Mouse (Mus musculus) olfactory bulb, adult 2 months (tissue): ENCODE measurements around the gene Atp10b. TPM values are rescaled to one million over a fixed set of nuclear protein-coding genes. Genes with fewer than 3 reads are reported as not detected.
"Not testable (repeated sequence)": the region's sequence is repeated elsewhere in the genome, so short reads cannot be mapped to it uniquely, and the experiment has no call there.

Experiments
- H3K27ac ChIP-seq: fragments of 200-500 bp; 2 replicates; pipeline ENCODE4 v1.5.1; 2012; ENCODE audit warnings: low read depth, low read length; ENCODE audit not compliant: insufficient read depth
- H3K4me1 ChIP-seq: fragments of 200-500 bp; 2 replicates; pipeline ENCODE4 v1.6.1; 2012; ENCODE audit warnings: low read length; ENCODE audit not compliant: control insufficient read depth, insufficient read depth
- H3K4me3 ChIP-seq: fragments of 200-500 bp; 2 replicates; pipeline ENCODE4 v1.5.1; 2012; ENCODE audit warnings: mild to moderate bottlenecking, low read depth, low read length, moderate library complexity; ENCODE audit not compliant: insufficient read depth
- CTCF ChIP-seq: fragments of 200-500 bp; IDR thresholded peaks from 2 replicates; pipeline ENCODE4 v1.5.1; 2012; ENCODE audit warnings: low read depth, mild to moderate bottlenecking, low read length, moderate library complexity; ENCODE audit not compliant: insufficient read depth
- POLR2A ChIP-seq: fragments of 200-500 bp; IDR thresholded peaks from 2 replicates; pipeline ENCODE4 v1.6.1; 2012; ENCODE audit warnings: mild to moderate bottlenecking, low read depth, low read length, moderate library complexity; ENCODE audit not compliant: insufficient read depth
- WGBS: fragments of 180-500 bp; shearing (Covaris S2); methylation state at CpG from one replicate; pipeline ENCODE4 v1.1.7; 2018; 5-methylcytosine and 5-hydroxymethylcytosine counted together
- polyA plus RNA-seq: library from polyadenylated mRNA; stranded (reverse); fragments of >200 nt; gene quantifications from 2 replicates; pipeline ENCODE4 v1.2.4, GENCODE M21; 2012; ENCODE audit warnings: low replicate concordance; ENCODE audit not compliant: missing spikeins, insufficient read depth, insufficient read length

Atp10b gene
- polyA plus RNA-seq: not detected in 2 replicates

- Histone ChIP-seq H3K4me3 (no peak within 1 kb of the TSS), H3K4me1 (no peaks in the 10 kb centered on the region), H3K27ac (no peak within 1 kb of the TSS)
- 92% methylated on average over 1 of the region's 1 CpGs for WGBS
- TF ChIP-seq POLR2A (no peak), CTCF (no peak)
These were observed at the start of gene Atp10b for GRCm38 (mm10) chr11:43149577-43149976. Atp10b (plus strand) TSS chr11:43149877.

GRCm38 (mm10) chr11:43101357-43101756 lies 48.3 kb upstream of the Atp10b start:
- Histone ChIP-seq H3K4me1 (peaks cover 2% of the 10 kb centered on the region; the same call in 1 of the 2 replicates), H3K27ac (no peak overlapping the region), H3K4me3 (no peak overlapping the region)
- WGBS: 67% methylated on average over 1 of the region's 1 CpGs
- TF ChIP-seq POLR2A: no peak
- no peak for TF ChIP-seq CTCF

- WGBS: 87% methylated on average over 4 of the region's 4 CpGs
- Histone ChIP-seq H3K4me3 (no peak overlapping the region), H3K4me1 (no peaks in the 10 kb centered on the region), H3K27ac (no peak overlapping the region)
- TF ChIP-seq POLR2A: no peak
- TF ChIP-seq CTCF: no peak
These were observed 23.7 kb upstream of the Atp10b start for GRCm38 (mm10) chr11:43125908-43126477.

- H3K27ac ChIP-seq, H3K4me3 ChIP-seq, H3K4me1 ChIP-seq: not testable (repeated sequence)
- WGBS: 87% methylated on average over 12 of the region's 12 CpGs
These were observed 23.1 kb upstream of the Atp10b start for GRCm38 (mm10) chr11:43126573-43126972.

GRCm38 (mm10) chr11:43141296-43141695 lies 8.4 kb upstream of the Atp10b start:
- no peak overlapping the region for H3K27ac ChIP-seq
- TF ChIP-seq CTCF: no peak
- no peak for TF ChIP-seq POLR2A
- no peak overlapping the region for H3K4me3 ChIP-seq
- no peaks in the 10 kb centered on the region for H3K4me1 ChIP-seq
- WGBS: 94% methylated on average over 1 of the region's 1 CpGs

GRCm38 (mm10) chr11:43142811-43143210 lies 6.9 kb upstream of the Atp10b start:
- TF ChIP-seq CTCF: no peak
- no peak for TF ChIP-seq POLR2A
- Histone ChIP-seq H3K4me3 (no peak overlapping the region), H3K4me1 (no peaks in the 10 kb centered on the region), H3K27ac (no peak overlapping the region)
- 86% methylated on average over 1 of the region's 1 CpGs for WGBS

GRCm38 (mm10) chr11:43144178-43144577 lies 5.5 kb upstream of the Atp10b start:
- no peak overlapping the region for H3K4me3 ChIP-seq
- WGBS: 89% methylated on average over 1 of the region's 1 CpGs
- no peaks in the 10 kb centered on the region for H3K4me1 ChIP-seq
- TF ChIP-seq CTCF: no peak
- TF ChIP-seq POLR2A: no peak
- no peak overlapping the region for H3K27ac ChIP-seq

- not testable (repeated sequence) for H3K4me1 ChIP-seq, H3K27ac ChIP-seq, H3K4me3 ChIP-seq
- WGBS: 71% methylated on average over 2 of the region's 2 CpGs
These were observed 4.8 kb upstream of the Atp10b start for GRCm38 (mm10) chr11:43144882-43145281.

GRCm38 (mm10) chr11:43147380-43147779 lies 2.3 kb upstream of the Atp10b start:
- H3K4me1 ChIP-seq: no peaks in the 10 kb centered on the region
- no peak overlapping the region for H3K4me3 ChIP-seq
- TF ChIP-seq CTCF: no peak
- TF ChIP-seq POLR2A: no peak
- 48% methylated on average over 2 of the region's 2 CpGs for WGBS
- no peak overlapping the region for H3K27ac ChIP-seq

- TF ChIP-seq POLR2A (no peak), CTCF (no peak)
- WGBS: 81% methylated on average over 1 of the region's 1 CpGs
These were observed 1.3 kb upstream of the Atp10b start for GRCm38 (mm10) chr11:43148341-43148740.

More at GRCm38 (mm10) chr11:43148341-43148740, 1.3 kb upstream of the Atp10b start:
- Histone ChIP-seq H3K27ac (no peak overlapping the region), H3K4me3 (no peak overlapping the region), H3K4me1 (no peaks in the 10 kb centered on the region)
